Mouse (Mus musculus) retina, postnatal 1 day (tissue): ENCODE results near the gene Hoxb4.
A peak's percentile ranks its signal among the peaks of the same experiment; 100 is the strongest.

Experiments used
- DNase-seq: peaks from one replicate; pipeline ENCODE4 v3.0.0-alpha.2; 2012

Hoxb4 gene

GRCm38 (mm10) chr11:96352691-96353521 lies 34.8 kb downstream of the Hoxb4 start:
- DNase-seq: peak; percentile 67

DNA sequence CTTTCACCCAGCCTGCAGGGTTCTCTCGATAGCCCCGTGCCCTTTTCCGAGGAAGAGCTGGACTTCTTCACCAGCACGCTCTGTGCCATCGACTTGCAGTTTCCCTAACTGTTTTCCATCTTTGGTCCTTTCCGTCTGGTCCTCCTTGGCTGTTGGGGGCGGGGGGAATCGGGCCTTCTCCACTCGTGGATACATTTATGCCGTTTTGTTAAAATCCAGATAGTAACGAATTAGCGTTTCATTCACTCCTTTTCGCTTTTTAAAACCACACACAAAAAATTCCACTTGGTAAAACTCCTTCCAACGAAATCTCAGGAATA lies 35.4 kb downstream of the Hoxb4 start:
- no peak for DNase-seq

- peak; percentile 44 for DNase-seq
Observed at GRCm38 (mm10) chr11:96353939-96354338, 35.9 kb downstream of the Hoxb4 start.

GRCm38 (mm10) chr11:96354376-96354775 lies 36.3 kb downstream of the Hoxb4 start:
- peak; percentile 60 for DNase-seq

DNA sequence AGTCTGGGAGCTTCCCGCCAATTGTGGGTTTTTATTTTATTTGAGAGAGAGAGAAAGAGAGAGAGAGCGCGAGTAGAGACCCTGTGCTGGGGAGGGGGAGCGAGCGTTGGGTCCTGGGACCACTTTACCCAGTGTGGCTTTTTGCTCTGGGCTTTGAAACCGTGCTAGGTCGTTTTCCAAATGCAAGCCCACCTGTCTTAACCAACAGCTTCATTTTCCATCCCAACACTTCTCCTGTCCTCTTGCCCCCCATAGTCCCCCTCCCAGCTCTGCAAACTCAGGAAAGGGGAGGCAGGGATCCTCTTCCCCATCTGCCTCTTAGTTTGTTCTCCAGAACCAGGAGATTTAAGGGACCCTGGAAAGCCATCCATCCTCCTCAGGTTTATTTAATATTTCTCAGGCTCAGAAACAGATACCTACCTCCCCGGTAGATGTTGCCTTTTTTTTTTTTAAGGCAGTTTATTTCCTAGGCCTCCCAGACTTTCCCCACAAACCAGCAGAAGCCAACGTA lies 36.8 kb downstream of the Hoxb4 start:
- DNase-seq: no peak

GRCm38 (mm10) chr11:96363807-96364206 lies 45.7 kb downstream of the Hoxb4 start:
- DNase-seq: no peak

- no peak for DNase-seq
Observed at GRCm38 (mm10) chr11:96365441-96366091, 47.5 kb downstream of the Hoxb4 start, which contains the start of gene Hoxb1. Hoxb1 (plus strand) TSS chr11:96365752.

DNA sequence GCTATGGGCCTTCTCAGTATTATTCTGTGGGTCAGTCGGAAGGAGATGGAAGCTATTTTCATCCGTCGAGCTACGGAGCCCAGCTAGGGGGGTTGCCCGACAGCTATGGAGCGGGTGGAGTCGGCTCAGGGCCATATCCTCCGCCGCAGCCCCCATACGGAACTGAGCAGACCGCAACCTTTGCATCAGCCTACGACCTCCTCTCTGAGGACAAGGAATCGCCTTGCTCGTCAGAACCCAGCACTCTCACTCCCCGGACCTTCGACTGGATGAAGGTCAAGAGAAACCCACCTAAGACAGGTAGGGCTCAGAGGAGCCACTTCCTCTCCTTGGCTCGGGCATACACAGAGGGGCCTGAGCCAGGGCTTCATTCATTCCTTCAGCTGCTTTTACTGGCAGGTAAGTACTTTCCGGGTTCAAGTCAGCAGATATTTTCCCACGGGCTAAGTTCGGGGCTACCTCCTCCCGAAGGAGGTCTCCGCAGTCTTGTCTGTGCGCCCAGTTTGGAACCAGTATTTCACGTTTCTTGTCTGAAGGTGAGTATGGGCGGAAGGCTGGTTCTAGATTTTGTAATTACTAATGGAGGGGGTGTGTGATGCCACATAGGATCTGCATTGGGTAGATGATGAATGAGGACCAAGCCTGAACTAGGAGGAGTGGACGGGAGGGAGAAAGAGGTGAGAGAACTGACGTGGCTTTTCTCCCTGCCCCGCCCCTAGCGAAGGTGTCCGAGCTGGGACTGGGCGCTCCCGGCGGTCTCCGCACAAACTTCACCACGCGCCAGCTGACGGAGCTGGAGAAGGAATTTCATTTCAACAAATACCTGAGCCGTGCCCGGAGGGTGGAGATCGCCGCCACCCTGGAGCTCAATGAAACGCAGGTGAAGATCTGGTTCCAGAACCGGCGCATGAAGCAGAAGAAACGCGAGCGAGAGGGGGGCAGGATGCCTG lies 48.3 kb downstream of the Hoxb4 start:
- DNase-seq: no peak

DNA sequence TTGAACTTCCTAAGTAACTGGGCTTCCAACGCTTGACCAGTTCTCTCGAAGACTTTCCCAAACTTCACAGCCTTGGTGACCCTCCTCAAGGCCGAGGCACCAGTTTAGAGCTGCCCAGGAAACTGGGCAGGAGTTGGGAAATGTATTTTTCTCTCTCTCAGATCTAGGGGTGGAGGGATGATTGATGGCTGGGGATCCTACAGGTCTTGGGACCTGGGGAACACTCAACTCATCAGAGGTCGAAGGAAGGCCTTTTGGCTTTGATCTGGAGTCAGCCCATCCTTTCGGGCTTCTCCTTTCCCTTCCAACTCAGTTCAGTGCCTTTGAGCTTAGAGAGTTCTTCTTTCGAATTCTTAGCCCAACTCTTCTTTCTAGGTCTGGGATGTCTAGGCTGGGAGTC lies 49.1 kb downstream of the Hoxb4 start:
- no peak for DNase-seq

GRCm38 (mm10) chr11:96368686-96369085 lies 50.6 kb downstream of the Hoxb4 start:
- DNase-seq: no peak

DNA sequence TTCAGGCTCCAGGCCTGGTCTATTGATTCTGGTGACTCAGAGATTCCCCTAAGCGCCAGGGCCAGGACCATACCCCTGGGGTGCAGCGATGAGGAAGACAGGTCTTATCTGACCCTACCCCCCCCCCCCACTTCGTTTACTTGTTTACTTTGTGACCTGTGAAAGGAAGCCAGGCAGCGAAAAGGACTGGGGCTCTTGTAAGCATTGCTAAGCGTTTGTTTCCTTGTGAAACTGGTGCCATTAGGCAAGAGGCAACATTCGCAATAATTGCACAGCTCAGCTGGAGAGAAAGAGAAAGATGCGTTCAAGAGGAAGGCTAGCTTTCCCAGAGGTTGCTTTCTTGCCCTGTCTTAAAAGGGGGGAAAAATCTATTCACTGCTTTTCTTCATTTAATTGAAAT lies 51.1 kb downstream of the Hoxb4 start:
- DNase-seq: no peak
